Mouse (Mus musculus): ENCODE measurements around the gene En2. TPM values are rescaled to one million over a fixed set of nuclear protein-coding genes. Genes with fewer than 3 reads are reported as not detected.

En2 gene
- total RNA-seq, 1 experiment from 2014 or later = not detected

DNA sequence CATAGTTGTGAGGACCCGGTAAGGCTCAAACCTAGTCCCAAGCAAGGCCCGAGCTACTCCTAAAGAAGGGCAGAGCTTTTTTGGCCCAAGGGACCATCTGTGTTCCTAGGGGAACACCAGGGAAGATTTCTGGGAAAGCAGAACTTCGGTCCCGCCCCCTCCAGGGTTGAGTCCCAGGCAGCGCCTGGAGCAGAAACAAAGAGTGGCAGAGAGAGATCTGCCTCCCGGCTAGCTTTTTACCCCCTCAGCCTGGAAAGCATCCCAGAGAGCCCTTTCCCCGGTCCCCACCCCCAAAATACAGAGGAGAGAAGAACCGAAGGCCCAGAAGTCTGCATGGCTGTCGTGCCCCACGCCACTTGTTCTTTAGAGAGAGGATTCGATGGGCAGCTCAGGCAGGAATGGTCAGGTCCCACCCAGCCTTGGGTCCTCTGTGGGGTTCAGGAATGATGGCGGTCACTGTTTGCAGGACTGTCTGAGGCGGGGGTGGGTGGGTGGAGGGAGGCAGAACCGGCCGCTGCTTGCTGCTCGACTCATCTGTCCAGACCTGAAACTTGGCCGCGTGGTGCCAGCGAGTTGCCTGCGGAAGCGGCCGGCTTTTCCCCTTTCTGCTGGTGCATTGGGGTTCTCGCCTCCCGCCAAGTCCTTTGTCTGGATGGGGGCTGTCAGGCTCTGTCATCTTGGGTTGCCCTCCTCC lies 9.5 kb downstream of the En2 start:
- 0 out of 2 replicates have a peak, but pooled peaks have one; percentile 37 for ATAC-seq (replicated peaks; ENCODE audit: low read depth, poor library complexity, severe bottlenecking)

DNA sequence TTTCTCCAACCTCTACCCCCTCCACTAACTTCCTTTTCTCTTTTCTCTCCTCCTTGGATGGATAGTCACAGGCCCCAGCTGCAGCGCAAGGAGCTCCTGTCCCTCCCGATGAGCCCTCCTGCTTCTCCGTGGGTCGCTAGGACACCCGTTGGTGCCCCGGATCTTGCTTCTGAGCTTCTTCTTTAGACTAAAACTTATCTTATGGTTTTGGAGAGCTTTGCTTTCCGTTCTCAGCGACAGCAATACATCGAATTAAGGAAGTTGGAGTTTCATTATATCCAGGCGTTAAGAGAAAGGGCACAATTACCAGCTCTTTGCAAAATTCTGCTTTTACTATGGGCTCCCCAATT lies 10.1 kb downstream of the En2 start:
- ATAC-seq (replicated peaks; ENCODE audit: low read depth, poor library complexity, severe bottlenecking) = peak; percentile 57; the same call in 1 of the 2 replicates

DNA sequence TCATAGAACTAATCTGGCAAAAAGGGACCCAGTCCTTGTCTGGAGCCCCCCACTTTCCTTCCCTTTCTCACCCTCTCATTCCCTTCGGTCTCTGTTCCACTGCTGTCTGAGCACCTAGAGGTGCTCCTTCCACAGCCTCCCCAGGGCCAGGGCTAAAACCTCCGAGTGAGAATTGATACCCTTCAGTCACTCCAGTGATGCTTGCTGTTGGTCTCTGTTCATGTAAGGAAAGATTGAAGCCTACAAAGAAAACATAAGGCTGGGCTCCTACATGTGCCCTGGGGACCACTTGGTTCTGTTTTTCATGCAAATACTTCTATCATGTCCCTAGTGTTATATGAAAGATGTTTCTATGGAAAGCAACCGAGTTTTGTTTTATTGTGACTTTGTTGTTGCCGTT lies 10.5 kb downstream of the En2 start:
- ATAC-seq (replicated peaks; ENCODE audit: low read depth, poor library complexity, severe bottlenecking) = no peak

DNA sequence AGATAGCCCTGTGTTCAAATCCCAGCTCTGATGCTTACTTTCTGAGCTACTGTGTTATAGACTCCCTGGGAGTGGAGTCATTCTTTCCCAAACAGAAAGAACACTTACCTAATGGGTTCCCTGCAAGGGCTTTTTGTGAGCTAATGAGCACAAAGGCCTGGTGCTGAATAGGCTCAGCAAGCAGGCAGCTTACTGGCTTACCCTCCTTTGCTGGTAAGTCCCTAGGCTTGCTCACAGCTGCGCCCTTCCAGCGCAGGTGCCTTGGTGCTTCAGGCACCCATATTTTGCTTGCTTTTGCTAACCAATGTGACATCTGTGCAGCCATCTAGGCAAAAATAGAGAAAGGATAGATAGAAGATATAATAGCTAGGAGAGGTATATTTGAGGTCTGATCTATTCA lies 11.1 kb downstream of the En2 start:
- no peak for ATAC-seq (replicated peaks; ENCODE audit: low read depth, poor library complexity, severe bottlenecking)

DNA sequence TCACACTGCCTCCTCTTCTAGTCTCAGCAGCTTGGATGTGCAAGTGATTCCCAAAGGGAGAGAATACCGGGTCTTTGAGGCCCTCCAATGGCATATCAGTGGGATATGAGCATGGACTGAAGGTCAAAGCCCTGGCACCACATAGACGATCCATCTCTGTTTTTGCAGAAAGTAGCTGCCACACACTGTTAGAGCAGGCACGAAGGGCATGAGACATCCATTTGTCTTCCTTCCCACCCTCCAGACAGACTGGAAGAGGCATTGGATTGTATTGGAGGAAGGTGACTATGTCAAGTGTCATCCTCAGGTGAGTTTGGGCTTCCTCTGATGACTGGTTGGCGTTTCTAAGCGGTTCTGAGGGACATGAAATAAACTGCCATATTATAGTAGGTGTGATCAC lies 12.8 kb downstream of the En2 start:
- ATAC-seq (replicated peaks; ENCODE audit: low read depth, poor library complexity, severe bottlenecking) = no peak

DNA sequence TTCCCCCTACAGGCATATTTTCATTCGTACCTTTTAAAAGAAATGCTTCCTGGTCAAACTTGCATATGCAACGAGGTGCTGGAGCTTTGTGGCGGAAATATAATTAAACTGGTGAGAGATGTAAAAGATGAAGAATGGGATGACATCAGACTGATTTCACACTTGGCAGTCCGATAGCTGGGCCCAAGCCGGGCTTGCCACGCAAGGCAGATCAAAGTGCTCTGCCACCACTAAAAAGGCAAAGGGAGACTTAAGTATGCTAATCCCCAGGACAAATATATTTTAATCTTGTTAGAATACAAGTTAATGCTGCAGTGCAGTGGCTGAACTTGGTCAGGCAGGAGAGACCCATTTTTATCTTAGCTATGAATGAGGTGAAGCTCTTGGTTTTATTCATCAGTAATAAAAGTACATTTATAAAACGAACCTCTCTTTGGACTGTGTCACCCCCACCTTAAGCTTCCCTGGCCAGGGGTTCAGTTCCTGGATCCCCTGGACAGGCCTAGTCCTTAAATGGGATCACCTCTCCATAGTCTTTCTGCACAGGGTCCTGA lies 13.8 kb downstream of the En2 start:
- ATAC-seq (replicated peaks; ENCODE audit: low read depth, poor library complexity, severe bottlenecking) = no peak

DNA sequence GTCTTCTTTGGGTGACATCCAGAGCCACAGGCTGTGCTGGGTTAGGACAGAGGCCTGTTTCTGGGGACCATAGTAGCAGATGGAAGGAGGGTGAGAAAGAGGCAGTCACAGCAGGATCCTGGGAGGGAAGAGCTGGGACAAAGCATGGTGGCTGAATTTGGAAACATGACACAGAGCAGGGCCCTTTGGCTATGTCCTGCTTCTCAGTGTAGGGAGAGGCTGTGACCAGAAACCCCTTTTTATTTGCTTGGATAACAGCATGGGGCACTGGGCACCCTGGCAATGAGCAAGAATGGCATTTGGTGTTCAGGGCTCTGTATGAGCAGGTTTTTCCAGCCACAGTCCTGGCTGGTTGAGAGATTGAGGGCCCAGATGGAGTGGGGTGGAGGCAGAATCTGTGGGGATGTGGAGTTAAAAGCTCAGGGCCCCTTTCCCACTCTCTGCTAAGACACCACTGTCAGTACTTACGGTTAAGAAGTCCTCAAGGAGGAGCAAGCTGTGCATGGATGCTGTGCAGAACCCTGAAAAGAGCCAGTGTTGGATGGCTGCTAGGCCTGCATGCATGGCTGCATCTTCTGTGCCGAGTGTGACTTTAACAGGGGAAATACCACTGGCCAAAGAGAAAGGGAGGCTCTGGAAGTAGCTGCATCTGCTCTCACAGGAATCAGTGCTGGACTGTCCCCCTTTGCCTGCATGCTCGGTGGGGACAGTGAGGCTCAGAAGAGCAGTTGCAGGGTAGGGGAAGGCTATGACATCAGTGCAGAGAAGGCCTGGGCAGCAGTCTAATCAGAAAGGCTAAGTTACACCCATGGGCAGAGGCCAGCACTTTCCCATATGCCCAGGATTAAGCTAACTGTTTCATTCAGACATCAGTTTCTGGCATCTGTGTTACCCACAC lies 26.0 kb downstream of the En2 start:
- ATAC-seq (replicated peaks; ENCODE audit: low read depth, poor library complexity, severe bottlenecking) = no peak

DNA sequence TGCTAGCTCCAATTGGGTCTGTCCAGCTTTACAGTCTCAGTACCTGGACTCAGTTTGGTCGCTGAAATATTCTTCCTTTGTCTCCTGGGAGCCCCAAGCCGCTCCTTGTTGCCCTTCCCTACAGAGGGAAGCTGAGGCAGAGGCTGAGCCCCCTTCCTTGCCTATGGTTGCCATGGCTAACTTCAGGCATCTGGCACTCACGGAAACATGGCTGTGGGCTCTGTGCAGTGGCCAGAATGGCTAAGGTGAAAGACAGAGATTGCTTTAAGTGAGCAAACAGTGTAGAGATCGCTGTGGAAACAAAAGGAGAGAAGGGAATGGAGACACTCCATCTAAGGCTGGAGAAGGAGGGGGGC lies 26.6 kb downstream of the En2 start:
- ATAC-seq (replicated peaks; ENCODE audit: low read depth, poor library complexity, severe bottlenecking) = no peak

DNA sequence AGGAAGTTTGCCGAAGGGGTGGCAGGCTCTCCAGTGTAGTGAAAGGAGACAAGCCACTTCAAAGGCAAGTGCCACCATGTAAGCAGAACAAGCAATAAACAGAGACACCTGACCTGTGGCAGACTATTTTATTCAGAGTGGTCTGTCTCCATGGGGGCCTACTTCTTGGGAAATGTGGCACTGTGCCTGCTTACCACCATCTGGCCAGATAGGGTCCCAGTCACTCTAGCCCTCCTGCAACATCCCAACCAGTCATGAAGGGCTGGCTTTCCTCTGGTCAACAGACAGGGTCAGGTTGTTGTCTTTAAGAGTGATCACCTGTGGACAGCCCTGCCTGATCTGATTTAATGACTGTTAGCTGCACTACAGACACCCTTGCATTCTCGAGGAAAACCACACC lies 30.0 kb downstream of the En2 start:
- ATAC-seq (replicated peaks; ENCODE audit: low read depth, poor library complexity, severe bottlenecking) = no peak

DNA sequence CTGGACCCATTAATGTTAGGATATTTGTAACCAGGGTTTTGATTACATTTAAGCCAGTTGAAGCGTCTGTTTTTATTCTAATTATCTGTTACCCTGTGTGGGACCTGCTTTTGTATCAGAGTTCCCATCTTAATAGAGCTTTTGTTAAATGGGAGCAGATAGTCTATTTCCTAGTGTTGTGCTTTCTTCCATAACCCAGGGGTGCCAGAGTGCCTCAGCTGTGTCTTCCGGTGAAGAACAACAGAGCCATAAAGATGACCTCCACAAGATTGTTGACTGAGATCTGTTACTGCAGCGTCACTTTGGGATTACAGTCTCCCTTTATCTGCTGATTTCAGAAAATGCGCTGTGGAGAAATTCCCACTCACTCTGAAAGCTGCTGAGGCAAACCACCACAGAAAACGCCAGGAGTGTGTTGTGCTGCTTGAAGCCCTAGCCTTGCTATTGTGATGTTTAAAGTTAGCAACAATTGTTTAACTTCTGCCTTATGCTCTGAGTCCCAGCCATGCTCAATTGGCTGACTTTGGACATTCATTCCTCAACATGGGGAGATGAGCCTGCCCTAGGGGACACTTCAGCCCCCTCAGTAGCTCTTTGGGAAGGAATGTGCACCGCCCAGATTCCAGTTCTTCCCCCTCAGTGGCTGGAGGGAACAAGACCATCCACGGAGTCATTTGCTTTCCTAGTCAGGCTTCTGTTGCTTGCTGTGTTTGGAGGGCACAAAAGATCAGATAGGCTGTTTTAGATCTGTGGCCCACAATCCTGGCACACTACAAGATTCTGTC lies 33.8 kb downstream of the En2 start:
- no peak for ATAC-seq (replicated peaks; ENCODE audit: low read depth, poor library complexity, severe bottlenecking)

DNA sequence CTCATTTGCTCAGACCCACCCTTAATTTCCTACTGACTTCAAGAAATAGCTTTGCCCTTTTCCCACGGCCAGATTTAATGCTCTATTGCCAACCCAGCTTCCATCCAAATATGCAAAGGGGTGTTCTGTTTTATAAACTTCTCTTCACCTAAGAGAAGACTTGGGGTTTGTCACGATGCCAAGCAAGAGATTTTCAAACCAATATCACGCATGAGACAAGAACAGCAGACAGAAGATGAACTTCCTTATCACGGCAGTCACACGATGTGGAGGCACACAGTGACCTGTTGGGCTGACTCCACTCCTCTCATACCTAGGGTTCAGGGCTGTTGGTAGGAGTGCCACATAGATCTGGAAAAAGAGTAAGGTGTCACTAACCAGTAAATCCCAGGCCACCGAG lies 37.6 kb downstream of the En2 start:
- ATAC-seq (replicated peaks; ENCODE audit: low read depth, poor library complexity, severe bottlenecking) = no peak

DNA sequence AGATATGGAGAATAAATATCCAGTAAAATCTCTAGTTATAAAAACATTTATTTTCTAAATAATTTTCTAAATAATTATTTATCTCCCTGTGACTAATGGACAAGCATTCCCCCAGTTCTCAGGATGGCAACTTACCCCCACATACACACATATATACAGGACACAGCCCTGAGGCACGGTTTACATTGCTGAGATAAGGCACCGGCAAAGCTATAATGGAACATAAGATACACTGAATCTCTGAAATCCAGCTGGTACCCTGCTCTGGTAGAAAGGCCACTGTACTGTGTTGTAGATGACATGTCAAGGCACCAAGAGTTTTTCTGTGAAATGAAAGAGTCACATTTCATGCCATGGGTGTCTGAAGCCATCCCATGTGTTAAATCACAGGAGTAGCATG lies 39.2 kb downstream of the En2 start:
- ATAC-seq (replicated peaks; ENCODE audit: low read depth, poor library complexity, severe bottlenecking) = no peak

DNA sequence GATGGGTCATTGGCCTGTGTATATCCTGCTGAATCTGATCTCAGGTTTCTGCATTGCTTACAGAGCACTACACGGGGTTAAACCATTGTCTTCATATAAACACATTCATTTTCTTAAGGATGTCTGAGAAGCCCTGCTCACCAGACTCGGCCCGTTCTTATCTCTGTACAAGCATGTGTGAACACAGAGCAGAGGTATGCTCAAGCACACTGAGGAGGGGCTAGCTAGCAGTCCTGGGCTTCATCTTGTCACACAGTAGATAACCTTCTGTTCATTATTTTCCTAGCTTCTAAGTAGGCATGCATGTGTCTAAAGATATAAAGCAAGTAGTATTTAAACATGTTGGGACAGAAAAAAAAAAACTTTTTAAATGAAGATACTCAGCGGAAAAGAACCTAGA lies 41.0 kb downstream of the En2 start:
- no peak for ATAC-seq (replicated peaks; ENCODE audit: low read depth, poor library complexity, severe bottlenecking)

DNA sequence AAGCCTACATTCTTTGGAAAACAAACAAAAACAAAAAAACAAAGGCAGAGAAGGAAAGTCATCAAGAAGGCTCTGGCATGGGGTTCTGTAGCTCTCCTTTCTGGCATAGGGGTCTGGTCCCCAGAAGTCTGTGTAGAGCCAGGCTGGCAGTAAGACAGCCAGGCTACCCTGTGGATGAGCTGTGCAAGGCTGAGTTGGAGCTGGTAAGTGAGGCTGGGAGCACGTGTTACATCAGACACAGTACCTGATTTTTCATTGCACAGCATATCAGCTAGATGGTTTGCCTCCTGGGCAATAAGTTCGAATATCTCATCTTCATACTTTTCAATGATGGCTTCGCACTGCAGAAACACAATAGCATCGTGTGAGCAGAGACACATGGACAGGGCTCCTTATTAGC lies 41.5 kb downstream of the En2 start:
- no peak for ATAC-seq (replicated peaks; ENCODE audit: low read depth, poor library complexity, severe bottlenecking)

DNA sequence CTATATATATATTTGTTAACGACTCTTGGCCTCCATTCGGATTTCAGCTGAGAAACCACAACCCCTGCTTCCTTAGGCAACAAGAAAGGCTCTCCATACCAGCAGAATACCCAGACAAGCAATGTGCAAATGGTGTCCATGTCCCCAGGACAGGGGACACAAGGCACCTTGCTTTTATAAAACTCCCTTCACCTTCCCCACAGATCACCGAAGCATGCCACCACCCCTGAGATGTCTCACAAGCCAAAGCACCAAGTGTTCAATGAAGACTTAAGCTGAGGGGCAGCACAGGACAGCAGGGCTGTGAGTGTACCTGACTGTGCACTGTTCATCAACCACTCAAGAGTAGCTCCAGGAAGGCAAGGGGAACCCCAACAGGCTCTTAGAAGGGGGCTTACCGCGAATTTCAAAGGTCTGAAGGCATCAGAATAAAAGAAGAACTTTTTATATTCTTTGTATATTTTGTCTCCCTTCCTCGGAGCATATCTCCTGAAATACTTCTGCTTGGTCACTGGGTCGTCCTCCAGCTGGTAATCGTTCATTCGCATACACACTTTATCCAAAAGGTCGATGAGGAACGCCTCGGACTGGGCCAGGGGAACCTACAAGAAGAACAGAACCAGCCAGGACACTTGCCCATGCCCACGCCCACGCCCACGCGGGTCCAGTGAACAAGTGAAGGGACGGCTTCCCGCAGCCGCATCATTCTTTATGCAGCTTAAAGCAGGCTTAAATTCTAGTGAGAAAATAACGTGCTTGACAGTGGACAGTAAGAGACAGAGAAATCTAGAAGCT lies 43.4 kb downstream of the En2 start:
- ATAC-seq (replicated peaks; ENCODE audit: low read depth, poor library complexity, severe bottlenecking) = no peak

DNA sequence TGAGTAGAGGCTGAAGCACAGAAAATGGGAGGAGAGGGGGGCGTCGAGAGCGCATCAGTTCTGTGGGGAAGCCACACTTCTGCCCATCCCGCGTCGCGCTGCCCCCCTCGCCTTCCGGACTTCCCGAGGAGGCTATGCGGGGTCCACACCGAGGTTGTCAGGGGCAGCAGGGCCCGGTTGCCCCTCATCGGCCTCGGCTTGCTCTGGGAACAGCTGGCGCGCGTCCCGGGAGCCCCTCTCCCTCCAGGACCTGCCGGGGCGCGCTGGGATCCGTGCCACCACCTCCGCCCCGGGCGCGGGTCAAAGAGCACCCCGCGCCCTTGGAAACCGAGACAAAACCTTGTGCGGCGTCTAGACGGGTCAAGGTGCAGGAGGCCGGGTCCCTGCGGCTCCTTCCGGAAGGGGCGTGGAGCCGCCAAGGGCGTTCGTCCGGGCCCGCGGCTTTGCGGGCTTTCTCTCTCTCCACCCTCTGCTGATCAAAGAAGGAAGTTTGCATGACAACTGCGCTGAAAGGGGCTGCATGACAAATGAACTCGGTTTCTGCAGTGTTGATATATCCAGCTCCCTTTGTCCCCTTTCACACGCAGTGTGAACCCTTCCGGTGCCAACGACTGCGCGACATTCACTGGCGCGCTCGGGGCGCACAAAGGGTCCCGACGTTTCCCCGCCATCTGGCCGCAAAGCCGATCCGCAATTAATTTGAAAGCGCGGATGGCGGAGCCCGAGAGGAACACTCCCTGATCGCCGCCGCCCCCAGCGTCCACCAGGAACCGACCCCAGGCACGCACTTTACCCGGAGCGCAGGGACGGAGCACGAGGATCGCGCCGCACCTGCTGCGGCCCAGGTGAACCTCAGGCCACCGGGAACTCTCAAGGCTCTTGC lies 44.3 kb downstream of the En2 start:
- peak; percentile 72 for ATAC-seq (replicated peaks; ENCODE audit: low read depth, poor library complexity, severe bottlenecking)

DNA sequence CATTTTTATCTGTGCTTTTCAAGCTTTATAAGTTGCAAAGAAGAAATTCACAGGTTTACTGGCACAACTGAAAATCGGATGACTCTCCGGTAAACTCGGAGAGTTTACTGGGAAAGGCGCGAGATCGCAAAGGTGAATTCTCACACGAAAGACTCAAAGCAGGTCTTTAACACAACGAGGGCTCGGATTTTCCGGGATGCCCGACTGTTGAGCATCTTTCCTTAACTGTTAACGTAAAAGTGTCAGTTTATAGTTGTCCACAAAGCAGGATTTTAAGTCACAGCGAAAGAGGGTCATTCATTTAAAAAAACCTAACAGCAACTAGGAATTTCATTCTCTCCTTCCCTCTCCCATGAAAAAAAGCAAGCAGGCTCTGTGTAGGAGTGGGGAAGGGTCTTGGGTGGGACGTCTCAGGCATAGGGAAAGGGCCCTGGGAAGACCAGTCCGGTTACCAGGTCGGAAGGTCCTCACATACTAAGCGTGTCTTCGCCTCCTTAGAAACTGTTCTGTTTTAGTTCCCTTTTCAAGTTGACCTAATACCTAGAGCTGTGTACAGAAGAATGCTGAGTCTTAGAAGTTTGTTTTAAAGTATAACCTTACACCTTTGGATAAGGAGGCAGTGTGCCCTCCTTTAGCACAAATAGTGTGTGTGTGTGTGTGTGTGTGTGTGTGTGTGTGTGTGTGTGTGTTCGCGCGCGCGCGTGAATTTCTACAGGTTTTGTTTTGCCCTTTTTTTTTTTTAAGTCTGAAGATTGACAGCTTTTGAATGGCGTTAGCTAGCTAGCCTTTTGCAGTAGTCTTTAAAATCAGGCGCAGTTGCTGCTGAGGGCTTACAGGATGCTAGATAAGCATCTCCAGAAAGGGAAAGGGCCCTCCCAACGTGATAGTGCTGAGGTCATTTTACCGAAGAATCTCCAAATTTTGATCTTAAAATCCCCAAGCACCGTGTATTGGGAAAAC lies 45.4 kb downstream of the En2 start:
- ATAC-seq (replicated peaks; ENCODE audit: low read depth, poor library complexity, severe bottlenecking) = no peak

Data from common myeloid progenitor, adult 5-6 weeks (primary cell).